Mouse (Mus musculus) kidney, adult 2 months (tissue): ENCODE measurements at regions not wholly inside any gene's neighbourhood (a gene's known extent, or its start where the extent isn't known, plus 50 kb on each side); places are given as distances from the start of the nearest gene placed in this dataset.

Experiments used
- CTCF ChIP-seq: fragments of 200-500 bp; conservative IDR thresholded peaks from 2 replicates; pipeline ENCODE4 v1.5.1; 2011; ENCODE audit warnings: low read depth, mild to moderate bottlenecking, control low read depth, low read length, moderate library complexity, mixed read lengths; ENCODE audit not compliant: insufficient read depth, insufficient read length
- POLR2A ChIP-seq: fragments of 200-500 bp; IDR thresholded peaks from one replicate; pipeline ENCODE4 v1.6.1; 2011; ENCODE audit warnings: low read depth, low read length, control low read depth

DNA sequence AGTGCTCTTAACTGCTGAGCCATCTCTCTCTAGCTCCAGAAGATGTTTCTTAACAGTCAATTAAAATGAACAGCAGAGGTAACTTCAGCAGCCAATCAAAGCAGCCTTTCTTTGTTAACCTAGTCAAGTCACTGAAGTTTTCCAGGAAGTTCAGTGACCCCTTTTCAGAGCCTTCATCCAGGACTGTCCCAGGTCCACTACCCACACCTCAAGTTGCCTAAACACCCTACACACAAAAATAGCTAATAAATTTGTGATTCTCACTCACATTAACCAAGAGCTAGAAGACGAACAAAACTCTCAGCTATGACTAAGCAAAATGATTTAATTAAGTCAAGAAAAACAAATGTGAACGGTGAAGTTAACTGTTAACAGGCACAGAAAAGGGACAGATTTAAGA lies 214.0 kb upstream of the Smim15 start:
- TF ChIP-seq POLR2A (no peak), CTCF (no peak)
